Mouse (Mus musculus) CH12F3 (cell line): ENCODE data around the gene Otog.

ENCODE experiments used
- in situ Hi-C: fragments of 300-500 bp; cut with MboI; formaldehyde crosslinking; loops from 2 replicates; pipeline ENCODE4 v1.14.3; 2020; ENCODE audit warnings: low sequenced_read_pairs

Otog gene

GRCm38 (mm10) chr7:46280896-46281295, 40.1 kb downstream of the Otog start:
- in situ Hi-C loops, result loop anchor here (10.0 to 25.0 kb wide), 2 partner anchors 94 to 256 kb away; partner anchors contain the start of gene Myod1

DNA sequence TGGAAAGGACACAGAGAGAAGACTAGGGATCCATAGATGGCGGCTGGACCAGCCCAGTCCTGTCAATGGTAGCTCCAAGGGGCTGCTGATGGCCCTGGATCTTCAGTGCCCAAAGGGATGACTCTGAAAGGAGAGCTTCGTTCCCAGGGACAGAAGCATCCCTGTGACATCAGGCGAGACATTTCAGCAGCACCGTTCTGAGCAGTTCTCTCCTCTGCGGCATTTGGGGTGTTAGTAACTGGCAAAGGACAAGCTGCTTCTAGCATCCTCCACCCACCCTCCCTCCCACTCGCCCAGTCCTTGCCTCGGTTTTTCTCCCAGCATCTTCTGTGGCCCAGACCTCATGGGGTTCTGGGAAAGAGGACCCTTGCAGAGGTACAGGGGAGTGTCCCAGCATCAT, 41.5 kb downstream of the Otog start:
- in situ Hi-C loops, result loop anchor here (10.0 to 25.0 kb wide), 2 partner anchors 93 to 255 kb away; partner anchors contain the start of gene Myod1

DNA sequence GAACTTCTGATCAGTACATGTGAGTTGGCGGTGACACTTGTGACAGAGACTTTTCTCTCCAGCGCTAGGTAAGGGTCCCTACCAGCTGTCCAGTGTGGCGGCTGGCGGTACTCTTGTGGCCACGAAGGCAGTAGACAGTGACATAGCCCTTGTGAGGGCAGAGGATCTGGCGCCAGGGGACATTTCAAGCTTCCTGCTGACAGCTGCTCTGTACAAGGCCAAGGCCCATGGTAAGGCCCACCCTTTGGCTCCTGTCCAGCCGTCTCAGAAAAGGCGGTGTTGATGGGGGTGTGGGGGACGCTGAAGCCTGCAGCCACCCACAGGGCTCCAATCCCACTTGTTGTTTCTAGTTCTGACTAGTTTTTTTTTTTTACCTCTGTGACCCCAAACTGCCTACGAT, 42.9 kb downstream of the Otog start:
- in situ Hi-C loops, result loop anchor here (10.0 to 25.0 kb wide), 2 partner anchors 91 to 254 kb away; partner anchors contain the start of gene Myod1

DNA sequence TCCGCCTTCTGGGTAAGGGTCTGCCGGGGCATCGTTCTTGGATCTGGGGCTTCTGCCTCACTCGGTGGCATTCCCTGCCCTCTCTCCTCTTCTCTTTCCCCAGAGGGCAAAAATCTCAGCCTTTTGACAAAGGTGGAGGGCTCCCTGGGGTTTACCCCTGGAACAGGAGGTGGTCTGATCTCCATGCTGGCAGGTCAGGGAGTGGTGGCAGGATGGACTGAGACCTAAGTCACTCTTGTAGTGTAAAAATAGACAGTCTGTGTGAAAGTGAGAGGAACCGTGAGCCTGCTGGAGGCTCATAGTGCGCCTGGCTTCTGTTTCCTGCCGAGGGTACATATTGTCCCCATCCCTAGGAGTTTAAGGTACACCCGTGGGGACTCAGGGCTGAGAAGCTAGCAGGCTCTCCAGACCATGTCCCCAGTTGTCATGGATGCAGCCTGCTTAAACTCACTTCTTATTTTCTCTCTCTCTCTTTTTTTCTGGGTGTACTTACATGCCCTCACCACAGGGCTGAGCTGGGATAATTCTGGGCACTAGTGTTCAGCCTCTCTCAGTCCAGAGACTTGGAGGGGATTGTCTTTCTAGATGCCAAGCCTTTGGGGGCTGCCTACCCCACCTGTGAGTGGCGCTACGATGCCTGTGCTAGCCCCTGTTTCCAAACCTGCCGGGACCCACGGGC, 44.5 kb downstream of the Otog start:
- in situ Hi-C loops, result loop anchor here (10.0 to 25.0 kb wide), 2 partner anchors 90 to 252 kb away; partner anchors contain the start of gene Myod1

GRCm38 (mm10) chr7:46286391-46286790, 45.6 kb downstream of the Otog start:
- in situ Hi-C loops, result loop anchor here (10.0 to 25.0 kb wide), 2 partner anchors 88 to 251 kb away; partner anchors contain the start of gene Myod1

- in situ Hi-C loops, result loop anchor here (10.0 to 25.0 kb wide), 2 partner anchors 88 to 250 kb away; partner anchors contain the start of gene Myod1
These were observed 46.3 kb downstream of the Otog start for GRCm38 (mm10) chr7:46287051-46287450.

GRCm38 (mm10) chr7:46296330-46296729, 55.5 kb downstream of the Otog start:
- in situ Hi-C loops, result loop anchor here (25.0 kb wide), 1 partner anchor 241 kb away; no protein-coding TSS in a partner anchor

DNA sequence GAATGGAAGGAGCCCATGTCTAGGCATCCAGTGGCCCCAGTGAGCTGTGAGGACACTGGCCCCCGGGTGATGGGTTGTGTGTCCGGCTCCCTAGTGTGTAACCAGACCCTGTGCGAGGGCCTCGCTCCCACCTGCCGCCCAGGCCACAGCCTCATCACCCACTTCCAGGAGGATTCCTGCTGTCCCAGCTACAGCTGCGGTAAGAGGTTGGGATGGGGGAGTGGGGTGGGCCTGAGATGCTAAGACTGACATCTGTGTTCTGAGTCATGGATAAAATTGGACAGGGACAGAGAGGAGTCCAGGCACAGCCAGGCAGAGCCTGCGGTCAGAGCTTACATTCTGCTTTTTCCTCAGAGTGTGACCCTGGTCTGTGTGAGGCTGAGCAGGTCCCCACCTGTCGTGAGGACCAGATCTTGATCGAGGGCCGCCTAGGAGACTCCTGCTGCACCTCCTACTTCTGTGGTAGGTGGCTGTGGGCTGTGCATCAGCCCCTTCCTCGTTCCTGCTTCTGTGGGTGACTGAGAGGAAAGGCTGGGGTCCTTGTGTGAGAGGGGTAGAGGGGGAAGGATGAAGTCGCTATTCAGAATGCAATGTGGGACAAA, 60.3 kb downstream of the Otog start:
- in situ Hi-C loops, result no loop called here

GRCm38 (mm10) chr7:46313486-46313885, 72.7 kb downstream of the Otog start:
- in situ Hi-C loops, result no loop called here

DNA sequence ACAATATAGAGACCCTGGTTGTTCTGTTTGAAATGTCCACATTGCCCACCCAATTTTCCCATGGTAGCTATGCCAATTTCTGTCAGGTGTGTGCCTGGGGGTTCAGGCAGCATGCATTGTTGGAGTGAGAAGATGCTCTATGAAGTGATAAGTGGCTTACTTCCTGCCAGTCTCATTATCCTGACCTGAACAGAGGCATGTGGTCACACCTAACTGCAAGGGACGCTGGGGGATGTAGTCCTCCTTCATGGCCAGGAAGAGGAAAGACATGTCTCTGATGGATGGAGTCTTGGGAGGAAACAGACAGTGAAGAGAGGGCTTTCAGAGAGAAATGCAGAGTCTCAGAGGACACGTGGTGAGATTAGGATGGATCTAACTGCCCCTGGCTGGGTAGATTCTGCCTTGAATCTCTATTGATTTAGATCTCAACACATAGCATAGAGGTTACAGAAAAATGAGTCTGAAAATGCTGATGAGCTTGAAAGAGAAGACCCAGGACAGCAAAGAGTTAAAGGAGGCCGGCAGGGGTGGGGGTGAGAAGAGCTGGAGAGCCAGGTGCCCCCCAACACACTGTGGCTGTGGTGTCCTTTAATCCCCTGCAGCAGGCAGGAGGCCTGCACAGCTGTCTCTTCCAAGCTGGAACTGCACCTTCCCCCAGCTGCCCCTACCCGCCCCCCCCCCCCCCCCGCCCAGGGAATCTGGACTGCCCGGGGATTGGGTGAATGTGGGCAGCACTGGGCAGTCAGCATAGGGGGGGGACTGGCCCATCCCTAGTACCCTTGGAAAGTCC, 73.6 kb downstream of the Otog start:
- in situ Hi-C loops, result no loop called here

GRCm38 (mm10) chr7:46315692-46316091, 74.9 kb downstream of the Otog start:
- in situ Hi-C loops, result no loop called here

GRCm38 (mm10) chr7:46316948-46317347, 76.2 kb downstream of the Otog start:
- in situ Hi-C loops, result no loop called here

- in situ Hi-C loops, result no loop called here
These were observed 80.5 kb downstream of the Otog start for GRCm38 (mm10) chr7:46321242-46321641.

- in situ Hi-C loops, result no loop called here
These were observed 87.1 kb downstream of the Otog start for GRCm38 (mm10) chr7:46327896-46328295.

- in situ Hi-C loops, result no loop called here
These were observed 96.6 kb downstream of the Otog start for GRCm38 (mm10) chr7:46337397-46337796.

DNA sequence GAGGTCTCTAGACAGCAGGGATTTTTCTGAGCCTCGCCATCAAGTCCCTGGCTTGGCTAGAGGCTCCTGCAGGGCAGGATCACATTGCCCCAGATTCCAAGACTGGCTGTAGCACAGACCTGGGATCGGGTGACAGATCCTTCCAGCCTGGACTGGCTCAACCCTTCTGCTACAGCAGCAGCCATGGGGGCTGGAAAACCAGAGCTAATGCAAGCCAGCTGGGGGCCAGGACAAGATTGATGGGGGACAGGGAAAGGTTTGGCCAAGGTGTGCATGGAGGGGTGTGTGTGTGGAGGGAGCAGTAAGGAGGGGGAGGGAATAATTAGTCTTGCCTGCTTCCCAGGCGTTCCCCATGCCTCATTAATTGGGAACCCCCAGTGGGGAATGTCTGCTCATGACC, 99.0 kb downstream of the Otog start:
- in situ Hi-C loops, result no loop called here

DNA sequence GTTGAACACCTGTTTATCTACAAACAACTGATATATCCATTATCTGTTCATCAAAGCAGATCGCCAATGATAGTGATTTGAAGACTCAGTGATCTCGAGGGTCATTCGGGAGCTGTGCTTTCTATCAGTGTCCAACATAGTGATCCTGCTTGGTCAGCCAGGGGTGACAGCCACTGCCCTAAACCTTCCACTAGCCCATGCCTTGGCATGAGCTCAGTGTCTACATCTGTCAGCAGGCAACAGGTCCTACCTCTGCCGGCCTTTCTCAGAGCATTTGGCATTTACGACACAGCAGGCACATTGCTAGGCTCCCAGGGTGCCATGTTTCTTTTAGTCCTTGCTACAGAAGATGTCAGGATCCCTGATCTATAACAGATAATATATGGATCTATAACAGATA, 99.5 kb downstream of the Otog start:
- in situ Hi-C loops, result no loop called here

GRCm38 (mm10) chr7:46341471-46341870, 100.7 kb downstream of the Otog start:
- in situ Hi-C loops, result no loop called here

DNA sequence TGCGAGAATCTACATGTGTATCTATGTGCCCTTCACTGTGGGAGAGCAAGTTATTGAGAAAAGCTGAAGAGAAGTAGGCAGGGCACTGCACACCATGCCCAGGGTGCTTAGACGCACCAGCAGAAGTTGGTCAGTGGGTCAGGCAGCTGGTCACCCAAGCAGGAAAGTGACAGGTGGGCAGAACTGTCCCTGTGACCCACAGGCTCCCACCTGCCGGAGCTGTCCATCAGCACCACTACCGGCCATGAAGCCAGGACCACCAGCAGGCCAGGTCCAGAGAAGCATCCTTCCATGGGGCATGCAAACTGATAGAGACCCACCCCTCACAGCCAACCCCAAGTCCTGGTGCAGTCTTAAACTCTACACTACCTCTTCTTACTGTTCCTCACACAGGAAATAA, 106.9 kb downstream of the Otog start:
- in situ Hi-C loops, result no loop called here

GRCm38 (mm10) chr7:46348813-46349212, 108.0 kb downstream of the Otog start:
- in situ Hi-C loops, result no loop called here

DNA sequence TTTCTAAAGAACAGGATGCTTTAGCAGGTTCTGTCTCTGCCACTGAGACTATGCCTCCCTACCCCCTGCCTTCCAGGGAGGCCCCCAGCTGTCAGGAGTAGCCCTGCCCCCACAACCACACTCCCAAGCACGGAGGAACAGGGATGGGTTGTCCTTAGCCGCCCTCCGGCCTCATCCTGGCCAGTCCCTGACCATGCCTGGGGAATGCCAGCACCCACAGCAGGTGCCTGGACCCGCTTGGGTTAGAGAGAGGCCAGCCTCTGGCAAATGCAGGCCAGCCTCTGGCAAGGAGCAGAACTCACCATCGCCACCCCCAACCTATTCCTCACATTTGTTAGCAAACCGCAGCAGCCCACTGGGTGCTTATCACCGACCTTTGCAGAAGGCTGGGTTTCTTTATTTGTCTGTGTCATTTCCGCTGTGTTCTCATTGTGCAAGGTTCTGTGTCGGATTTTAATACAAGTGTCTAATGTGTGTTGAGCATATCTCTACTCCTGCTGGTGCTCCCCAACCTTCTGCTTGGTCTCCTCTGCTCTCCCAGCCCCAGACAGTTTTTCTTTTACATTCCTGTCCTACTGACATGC, 109.4 kb downstream of the Otog start:
- in situ Hi-C loops, result no loop called here
